Mouse (Mus musculus): Measurements from ENCODE around the gene Pcf11.

GRCm38 (mm10) chr7:92642358-92642757, 27.4 kb downstream of the Pcf11 start:
- TF ChIP-seq CTCF (IDR thresholded peaks at IDR 0.05; ENCODE audit: low read depth), result no peak
- TF ChIP-seq EP300 (optimal IDR thresholded peaks at IDR 0.05), result no peak
